Mouse (Mus musculus) heart, adult 2 months (tissue): ENCODE measurements around the gene Fhl1.

Source experiments
- EP300 ChIP-seq: fragments of 200-500 bp; IDR thresholded peaks from 2 replicates; pipeline ENCODE4 v1.6.1; 2011; ENCODE audit warnings: low read depth, low read length, control low read depth; ENCODE audit not compliant: insufficient read depth
- POLR2A ChIP-seq: fragments of 200-500 bp; IDR thresholded peaks from 2 replicates; pipeline ENCODE4 v1.6.1; 2011; ENCODE audit warnings: mild to moderate bottlenecking, low read depth, low read length, control low read depth; ENCODE audit not compliant: insufficient read depth

DNA sequence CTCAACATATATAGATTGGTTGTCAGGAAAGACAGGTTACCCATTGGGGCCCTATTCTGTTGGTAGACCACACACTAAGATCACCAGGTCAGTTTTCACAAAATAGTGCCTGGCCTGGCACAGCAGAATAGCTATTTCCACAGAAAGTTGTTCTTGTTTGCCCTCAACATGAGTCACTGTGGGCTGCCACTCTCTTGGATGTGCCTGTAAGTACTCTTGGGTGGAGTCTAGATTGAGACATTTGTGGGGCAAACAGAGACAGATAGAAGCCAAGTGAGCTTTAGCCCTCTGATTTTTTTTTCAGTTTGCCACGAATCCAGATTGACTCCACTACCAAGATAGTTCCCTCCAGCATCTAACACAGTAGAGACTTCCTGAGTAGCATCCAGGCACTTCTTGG lies 40.2 kb downstream of the Fhl1 start:
- TF ChIP-seq EP300 (no peak), POLR2A (no peak)
